Mouse (Mus musculus) midbrain, embryonic 14.5 days (tissue): ENCODE measurements around the gene Tenm2. TPM values are rescaled to one million over a fixed set of nuclear protein-coding genes. Genes with fewer than 3 reads are reported as not detected.

Source experiments
- ATAC-seq: fragments of 200-750 bp; cut with Nextera tagmentation; 2 replicates; pipeline ENCODE4 v1.8.0; 2017; ENCODE audit warnings: moderate number of reproducible peaks, moderate library complexity; ENCODE audit not compliant: low FRiP score, low TSS enrichment
- DNase-seq: peaks from one replicate; pipeline ENCODE4 v3.0.0-alpha.2; 2015
- H3K27ac ChIP-seq: fragments of 300-500 bp; sonication (generic); replicated peaks from 2 replicates; pipeline ENCODE4 v1.5.1; 2014; ENCODE audit warnings: mild to moderate bottlenecking, low read depth, low read length, moderate library complexity
- H3K27me3 ChIP-seq: fragments of 300-500 bp; sonication (generic); 2 replicates; pipeline ENCODE4 v1.6.1; 2014; ENCODE audit warnings: low read length, control low read depth, mixed read lengths; ENCODE audit not compliant: control insufficient read depth, insufficient read depth
- H3K36me3 ChIP-seq: fragments of 300-500 bp; sonication (generic); 2 replicates; pipeline ENCODE4 v1.6.1; 2014; ENCODE audit warnings: low read length, control low read depth; ENCODE audit not compliant: control insufficient read depth, insufficient read depth
- H3K4me1 ChIP-seq: fragments of 300-500 bp; sonication (generic); 2 replicates; pipeline ENCODE4 v1.6.1; 2014; ENCODE audit warnings: mild to moderate bottlenecking, antibody characterized with exemption, low read length, control low read depth; ENCODE audit not compliant: control insufficient read depth, insufficient read depth
- H3K4me2 ChIP-seq: fragments of 300-500 bp; sonication (generic); 2 replicates; pipeline ENCODE4 v1.6.1; 2014; ENCODE audit warnings: mild to moderate bottlenecking, low read length, moderate library complexity
- H3K4me3 ChIP-seq: fragments of 300-500 bp; sonication (generic); replicated peaks from 2 replicates; pipeline ENCODE4 v1.5.1; 2014; ENCODE audit warnings: low read depth, low read length
- H3K9ac ChIP-seq: fragments of 300-500 bp; sonication (generic); replicated peaks from 2 replicates; pipeline ENCODE4 v1.6.1; 2014; ENCODE audit warnings: mild to moderate bottlenecking, low read length, moderate library complexity
- H3K9me3 ChIP-seq: fragments of 300-500 bp; sonication (generic); 2 replicates; pipeline ENCODE4 v1.6.1; 2016; ENCODE audit warnings: low read length, control low read depth, mixed read lengths; ENCODE audit not compliant: control insufficient read depth
- WGBS: fragments of 180-500 bp; shearing (Covaris S2); extraction: QIAGEN DNeasy Blood & Tissue Kit; methylation state at CpG from one replicate; pipeline ENCODE4 v1.1.7; 2014; 5-methylcytosine and 5-hydroxymethylcytosine counted together
- polyA plus RNA-seq: library from polyadenylated mRNA; unstranded; fragments of >200 nt; fragmentation: Nextera tagmentation; extraction: Ambion mirVana; gene quantifications from 2 replicates; pipeline ENCODE4 v1.2.1, GENCODE M21; 2014

Tenm2 gene
- polyA plus RNA-seq, 1 experiment from 2014 or later: 52.8 TPM

GRCm38 (mm10) chr11:36911406-36911805 is 324.4 kb downstream of the Tenm2 start:
- no peaks in the 10 kb centered on the region for H3K9me3 ChIP-seq
- no peaks in the 10 kb centered on the region for H3K4me1 ChIP-seq
- no peaks in the 10 kb centered on the region for H3K36me3 ChIP-seq
- no peak overlapping the region for H3K4me2 ChIP-seq
- H3K4me3 ChIP-seq: no peak overlapping the region
- no peak for DNase-seq
- H3K27ac ChIP-seq: no peak overlapping the region
- 80% methylated on average over 4 of the region's 4 CpGs for WGBS
- H3K27me3 ChIP-seq: no peaks in the 10 kb centered on the region
- no peak overlapping the region for H3K9ac ChIP-seq
- ATAC-seq: no peak

DNA sequence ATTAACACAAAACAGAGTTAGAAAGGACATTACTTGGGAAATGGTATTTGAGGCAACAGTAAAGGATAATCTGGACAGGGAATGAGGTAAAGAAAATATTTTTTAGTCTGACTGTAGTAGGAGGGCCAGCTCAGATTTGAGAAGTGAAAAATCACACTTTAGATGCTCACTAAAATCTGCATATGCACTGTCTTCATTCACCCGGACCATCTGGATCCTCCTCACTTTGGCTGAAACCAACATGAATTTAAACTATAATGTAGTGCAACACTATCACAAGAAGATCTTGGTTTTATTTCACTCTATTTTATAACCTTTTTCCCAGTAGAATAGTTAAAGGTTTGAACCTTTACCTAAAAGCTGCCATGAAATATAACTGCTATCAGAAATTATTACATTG is 326.7 kb downstream of the Tenm2 start:
- no peaks in the 10 kb centered on the region for H3K36me3 ChIP-seq
- H3K27ac ChIP-seq: no peak overlapping the region
- H3K4me2 ChIP-seq: no peak overlapping the region
- ATAC-seq: no peak
- DNase-seq: no peak
- H3K4me1 ChIP-seq: no peaks in the 10 kb centered on the region
- H3K27me3 ChIP-seq: no peaks in the 10 kb centered on the region
- H3K9ac ChIP-seq: no peak overlapping the region
- 89% methylated on average over 1 of the region's 1 CpGs for WGBS
- H3K4me3 ChIP-seq: no peak overlapping the region
- no peaks in the 10 kb centered on the region for H3K9me3 ChIP-seq

DNA sequence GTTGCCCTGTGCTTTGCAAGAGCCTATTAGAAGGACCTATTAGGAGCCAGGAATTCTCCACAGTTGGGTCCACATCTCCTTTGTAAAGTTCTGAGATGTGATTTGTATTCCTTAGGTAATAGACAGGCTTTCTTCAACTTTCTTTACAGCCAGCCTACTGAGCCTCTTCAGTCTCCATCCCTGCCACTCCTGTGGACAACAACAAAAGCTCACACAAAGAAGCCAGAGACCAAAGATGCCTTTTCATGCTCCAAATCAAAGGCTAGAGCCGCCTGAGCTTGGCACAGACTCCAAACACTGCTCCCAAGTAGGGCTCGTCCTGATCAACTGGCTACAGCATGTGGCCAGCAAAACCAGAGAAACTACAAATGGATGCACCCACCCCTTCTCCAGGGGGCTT is 333.5 kb downstream of the Tenm2 start:
- H3K4me3 ChIP-seq: no peak overlapping the region
- H3K27me3 ChIP-seq: no peaks in the 10 kb centered on the region
- WGBS: 7% methylated on average over 2 of the region's 2 CpGs
- no peaks in the 10 kb centered on the region for H3K9me3 ChIP-seq
- ATAC-seq (no peak), DNase-seq (peak; percentile 35)
- H3K36me3 ChIP-seq: no peaks in the 10 kb centered on the region
- no peak overlapping the region for H3K27ac ChIP-seq
- no peak overlapping the region for H3K4me2 ChIP-seq
- H3K4me1 ChIP-seq: no peaks in the 10 kb centered on the region
- H3K9ac ChIP-seq: no peak overlapping the region

DNA sequence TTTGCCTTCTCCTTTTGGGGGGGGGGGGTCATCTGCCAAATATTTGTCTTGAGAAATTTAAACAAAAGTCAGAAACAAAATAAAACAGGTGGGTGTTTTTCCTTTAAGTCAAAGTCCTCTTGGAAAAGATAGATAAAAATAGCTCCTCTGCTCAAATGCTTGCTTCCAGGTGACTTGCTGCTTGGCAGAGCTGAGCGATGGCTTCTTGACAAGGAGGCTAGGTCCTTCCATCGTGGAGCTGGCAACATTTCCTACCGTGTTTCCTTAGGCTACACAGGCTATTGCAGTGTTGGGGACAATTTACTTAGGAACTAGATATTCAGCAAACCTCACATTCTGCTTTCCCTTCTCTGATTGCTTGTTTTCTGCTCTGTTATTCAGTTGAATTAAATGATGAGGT is 342.7 kb downstream of the Tenm2 start:
- Histone ChIP-seq H3K9ac (no peak overlapping the region), H3K9me3 (no peaks in the 10 kb centered on the region), H3K4me2 (no peak overlapping the region), H3K4me3 (no peak overlapping the region), H3K36me3 (no peaks in the 10 kb centered on the region), H3K27me3 (no peaks in the 10 kb centered on the region), H3K27ac (no peak overlapping the region), H3K4me1 (peaks cover 18% of the 10 kb centered on the region)
- ATAC-seq (no peak), DNase-seq (no peak)
- WGBS: 84% methylated on average over 3 of the region's 3 CpGs

GRCm38 (mm10) chr11:36891106-36891505 is 344.7 kb downstream of the Tenm2 start:
- Histone ChIP-seq H3K36me3 (no peaks in the 10 kb centered on the region), H3K4me3 (no peak overlapping the region), H3K4me1 (peaks cover 19% of the 10 kb centered on the region), H3K4me2 (no peak overlapping the region), H3K9me3 (no peaks in the 10 kb centered on the region), H3K27me3 (no peaks in the 10 kb centered on the region), H3K9ac (no peak overlapping the region), H3K27ac (peak overlapping the region; percentile 52; the same call in 1 of the 2 replicates)
- WGBS: 22% methylated on average over 3 of the region's 3 CpGs
- DNase-seq (peak; percentile 77), ATAC-seq (no peak)

DNA sequence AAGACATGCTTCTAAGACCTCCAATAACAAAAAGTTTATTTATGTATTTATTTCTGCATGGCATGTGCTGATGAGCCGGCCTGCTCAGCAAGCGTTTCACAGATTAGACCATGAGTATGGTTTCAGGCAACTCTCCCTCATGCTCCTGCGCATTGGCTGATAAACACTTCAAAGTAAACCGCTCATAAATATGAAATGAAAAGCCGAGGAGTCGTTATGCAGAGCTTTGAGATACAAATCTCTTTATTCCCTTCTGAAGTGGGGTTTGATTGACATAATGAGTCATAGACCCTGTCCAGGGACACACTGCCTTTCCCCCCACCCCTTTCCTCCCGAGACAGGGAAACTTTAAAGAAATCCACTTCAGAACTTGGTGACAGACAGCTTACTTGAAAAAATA is 348.3 kb downstream of the Tenm2 start:
- Histone ChIP-seq H3K9me3 (no peaks in the 10 kb centered on the region), H3K9ac (no peak overlapping the region), H3K4me2 (no peak overlapping the region), H3K27me3 (no peaks in the 10 kb centered on the region), H3K27ac (no peak overlapping the region), H3K4me3 (no peak overlapping the region), H3K4me1 (peaks cover 23% of the 10 kb centered on the region), H3K36me3 (no peaks in the 10 kb centered on the region)
- 10% methylated on average over 7 of the region's 7 CpGs for WGBS
- DNase-seq (peak; percentile 83), ATAC-seq (peak; percentile 84; the same call in 1 of the 2 replicates)

- WGBS: 84% methylated on average over 3 of the region's 3 CpGs
- Histone ChIP-seq H3K4me1 (peaks cover 17% of the 10 kb centered on the region), H3K27me3 (no peaks in the 10 kb centered on the region), H3K36me3 (no peaks in the 10 kb centered on the region), H3K4me3 (no peak overlapping the region), H3K4me2 (no peak overlapping the region), H3K27ac (peak overlapping the region; percentile 3; the same call in 1 of the 2 replicates), H3K9ac (no peak overlapping the region), H3K9me3 (no peaks in the 10 kb centered on the region)
- ATAC-seq: no peak
- no peak for DNase-seq
Observed at GRCm38 (mm10) chr11:36886147-36886546, 349.6 kb downstream of the Tenm2 start.

GRCm38 (mm10) chr11:36872961-36873360 is 362.8 kb downstream of the Tenm2 start:
- Histone ChIP-seq H3K4me2 (no peak overlapping the region), H3K9ac (no peak overlapping the region), H3K36me3 (no peaks in the 10 kb centered on the region), H3K9me3 (no peaks in the 10 kb centered on the region), H3K4me1 (no peaks in the 10 kb centered on the region), H3K27ac (no peak overlapping the region), H3K4me3 (no peak overlapping the region), H3K27me3 (no peaks in the 10 kb centered on the region)
- no peak for ATAC-seq
- DNase-seq: no peak
- WGBS: 58% methylated on average over 4 of the region's 4 CpGs

- WGBS: 53% methylated on average over 5 of the region's 5 CpGs
- Histone ChIP-seq H3K9ac (no peak overlapping the region), H3K36me3 (no peaks in the 10 kb centered on the region), H3K4me1 (no peaks in the 10 kb centered on the region), H3K27ac (no peak overlapping the region), H3K4me3 (no peak overlapping the region), H3K9me3 (no peaks in the 10 kb centered on the region), H3K27me3 (no peaks in the 10 kb centered on the region), H3K4me2 (no peak overlapping the region)
- ATAC-seq: no peak
- no peak for DNase-seq
Observed at GRCm38 (mm10) chr11:36870548-36870947, 365.2 kb downstream of the Tenm2 start.
